Mouse (Mus musculus): ENCODE measurements at regions not wholly inside any gene's neighbourhood (a gene's known extent, or its start where the extent isn't known, plus 50 kb on each side); places are given as distances from the start of the nearest gene placed in this dataset.

- WGBS: 72% methylated on average over 2 of the region's 2 CpGs
- no peak for ATAC-seq (replicated peaks; ENCODE audit: insufficient number of reproducible peaks, insufficient read depth, low FRiP score, low read depth)
- H3K4me2 ChIP-seq: no peak overlapping the region
Measured at GRCm38 (mm10) chr4:30776816-30777442, 1187.0 kb upstream of the Map3k7 start.

GRCm38 (mm10) chr4:30781649-30782048, 1182.2 kb upstream of the Map3k7 start:
- H3K4me1 ChIP-seq (replicated peaks): no peaks in the 10 kb centered on the region
- no peak overlapping the region for H3K9ac ChIP-seq
- H3K9me3 ChIP-seq (replicated peaks): no peaks in the 10 kb centered on the region
- no peaks in the 10 kb centered on the region for H3K27me3 ChIP-seq
- no peak overlapping the region for H3K4me2 ChIP-seq
- H3K4me3 ChIP-seq: no peak overlapping the region
- ATAC-seq (replicated peaks; ENCODE audit: insufficient number of reproducible peaks, insufficient read depth, low FRiP score, low read depth): no peak
- H3K27ac ChIP-seq: no peak overlapping the region
- H3K36me3 ChIP-seq: no peaks in the 10 kb centered on the region
- WGBS: 71% methylated on average over 2 of the region's 2 CpGs

More at GRCm38 (mm10) chr4:30776816-30777442, 1187.0 kb upstream of the Map3k7 start:
- H3K27ac ChIP-seq: no peak overlapping the region
- H3K9ac ChIP-seq: no peak overlapping the region
- H3K9me3 ChIP-seq (replicated peaks): no peaks in the 10 kb centered on the region
- H3K27me3 ChIP-seq: no peaks in the 10 kb centered on the region
- no peaks in the 10 kb centered on the region for H3K36me3 ChIP-seq
- H3K4me1 ChIP-seq (replicated peaks): no peaks in the 10 kb centered on the region
- no peak overlapping the region for H3K4me3 ChIP-seq

DNA sequence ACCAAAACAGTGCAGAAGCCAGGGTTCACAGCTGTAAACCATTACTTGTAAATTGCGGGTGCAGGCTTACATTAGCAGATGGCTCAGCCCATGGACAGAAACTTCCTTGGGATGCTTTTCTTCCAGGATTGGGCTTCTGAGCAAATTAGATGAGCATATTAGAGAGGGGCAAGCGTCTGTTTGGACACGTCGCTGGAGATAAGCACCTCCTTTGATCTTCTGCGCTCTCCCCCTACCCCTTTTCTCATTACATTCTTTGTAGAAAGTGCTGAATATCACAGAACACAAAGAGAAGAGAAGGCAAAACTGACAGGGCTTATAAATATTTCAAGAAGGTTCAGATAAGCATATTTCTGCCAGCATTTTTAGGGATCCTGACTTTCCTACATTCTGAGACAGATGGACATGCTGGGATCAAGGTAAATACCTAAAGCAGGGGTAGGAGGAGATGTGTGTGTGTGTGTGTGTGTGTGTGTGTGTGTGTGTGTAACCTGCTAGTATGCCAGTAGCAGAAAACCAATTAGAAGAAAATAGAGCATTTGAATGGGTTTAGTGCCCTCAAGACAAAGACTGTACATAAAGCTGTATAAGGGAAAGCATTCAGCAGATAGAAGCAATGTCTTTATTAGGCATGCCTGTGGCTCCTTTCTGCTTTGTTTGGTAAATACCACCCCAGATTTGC, 1173.8 kb upstream of the Map3k7 start:
- H3K4me2 ChIP-seq: no peak overlapping the region
- H3K36me3 ChIP-seq: no peaks in the 10 kb centered on the region
- ATAC-seq (replicated peaks; ENCODE audit: insufficient number of reproducible peaks, insufficient read depth, low FRiP score, low read depth): no peak
- no peaks in the 10 kb centered on the region for H3K27me3 ChIP-seq
- whole genome bisulfite sequencing: 45% methylated on average over 5 of the region's 5 CpGs
- H3K4me3 ChIP-seq: no peak overlapping the region
- H3K9ac ChIP-seq: no peak overlapping the region
- H3K9me3 ChIP-seq (replicated peaks): no peaks in the 10 kb centered on the region
- H3K27ac ChIP-seq: no peak overlapping the region
- H3K4me1 ChIP-seq (replicated peaks): no peaks in the 10 kb centered on the region

DNA sequence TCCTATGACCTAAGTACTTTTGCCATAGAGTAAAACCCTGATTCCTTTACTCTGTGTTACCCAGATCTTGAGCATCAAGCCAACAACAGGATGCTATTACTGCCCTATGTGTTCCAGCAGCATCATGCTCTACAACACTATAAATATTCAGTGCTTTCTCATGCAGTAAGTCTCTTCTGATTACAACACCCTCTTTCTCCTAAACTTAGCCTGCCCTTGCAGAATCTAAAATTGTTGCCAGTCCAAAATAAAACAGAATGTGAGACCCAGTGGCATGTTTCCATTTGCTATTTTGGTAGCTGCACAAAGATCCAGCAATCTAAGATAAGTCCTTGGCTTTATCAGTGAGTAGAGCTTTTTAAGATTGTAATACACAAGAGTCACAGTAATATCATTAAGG, 1154.1 kb upstream of the Map3k7 start:
- H3K4me2 ChIP-seq: no peak overlapping the region
- H3K27me3 ChIP-seq: no peaks in the 10 kb centered on the region
- no peak overlapping the region for H3K4me3 ChIP-seq
- H3K36me3 ChIP-seq: no peaks in the 10 kb centered on the region
- ATAC-seq (replicated peaks; ENCODE audit: insufficient number of reproducible peaks, insufficient read depth, low FRiP score, low read depth): no peak
- H3K9ac ChIP-seq: no peak overlapping the region
- H3K9me3 ChIP-seq (replicated peaks): no peaks in the 10 kb centered on the region
- H3K27ac ChIP-seq: no peak overlapping the region
- H3K4me1 ChIP-seq (replicated peaks): 0 out of 2 replicates have a peak, but pooled peaks cover 5% of the 10 kb centered on the region

GRCm38 (mm10) chr4:30855361-30856056, 1108.4 kb upstream of the Map3k7 start:
- no peak for ATAC-seq (replicated peaks; ENCODE audit: insufficient number of reproducible peaks, insufficient read depth, low FRiP score, low read depth)
- Histone ChIP-seq H3K27me3 (no peaks in the 10 kb centered on the region), H3K36me3 (no peaks in the 10 kb centered on the region), H3K9me3 (replicated peaks) (no peaks in the 10 kb centered on the region), H3K9ac (no peak overlapping the region), H3K4me2 (no peak overlapping the region), H3K4me1 (replicated peaks) (no peaks in the 10 kb centered on the region), H3K27ac (no peak overlapping the region), H3K4me3 (no peak overlapping the region)
- 68% methylated on average over 5 of the region's 5 CpGs for WGBS

- Histone ChIP-seq H3K9ac (no peak overlapping the region), H3K4me3 (no peak overlapping the region), H3K4me2 (no peak overlapping the region), H3K36me3 (no peaks in the 10 kb centered on the region), H3K9me3 (replicated peaks) (no peaks in the 10 kb centered on the region), H3K27ac (no peak overlapping the region), H3K4me1 (replicated peaks) (no peaks in the 10 kb centered on the region), H3K27me3 (no peaks in the 10 kb centered on the region)
- no peak for ATAC-seq (replicated peaks; ENCODE audit: insufficient number of reproducible peaks, insufficient read depth, low FRiP score, low read depth)
- 79% methylated on average over 2 of the region's 2 CpGs for WGBS
Measured at GRCm38 (mm10) chr4:30904966-30905365, 1058.9 kb upstream of the Map3k7 start.

- Histone ChIP-seq H3K4me1 (replicated peaks) (no peaks in the 10 kb centered on the region), H3K9ac (no peak overlapping the region), H3K9me3 (replicated peaks) (no peaks in the 10 kb centered on the region), H3K27me3 (no peaks in the 10 kb centered on the region), H3K27ac (no peak overlapping the region), H3K4me2 (no peak overlapping the region), H3K36me3 (no peaks in the 10 kb centered on the region), H3K4me3 (no peak overlapping the region)
- no peak for ATAC-seq (replicated peaks; ENCODE audit: insufficient number of reproducible peaks, insufficient read depth, low FRiP score, low read depth)
- WGBS: 78% methylated on average over 4 of the region's 4 CpGs
Measured at GRCm38 (mm10) chr4:30922944-30923343, 1041.0 kb upstream of the Map3k7 start.

DNA sequence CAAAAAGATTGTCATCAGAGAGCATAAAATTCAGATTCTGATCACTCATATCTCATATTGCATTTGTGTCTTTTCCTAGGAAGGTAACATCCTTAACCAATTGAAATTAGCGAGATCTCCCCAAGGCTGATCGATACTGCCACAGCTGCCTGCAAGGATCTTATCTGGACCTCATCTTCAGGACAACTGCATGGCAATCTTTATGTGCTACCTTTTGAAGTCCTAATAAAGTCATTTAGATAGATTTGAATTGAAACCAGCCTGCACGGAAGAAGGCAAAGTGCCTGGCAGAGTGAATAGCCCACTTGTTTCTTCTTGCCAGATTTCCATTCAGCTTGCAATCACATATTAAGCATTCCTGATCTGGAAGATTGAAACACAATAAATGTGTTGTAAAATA, 1031.5 kb upstream of the Map3k7 start:
- Histone ChIP-seq H3K4me2 (no peak overlapping the region), H3K9me3 (replicated peaks) (no peaks in the 10 kb centered on the region), H3K27me3 (no peaks in the 10 kb centered on the region), H3K9ac (no peak overlapping the region), H3K27ac (no peak overlapping the region), H3K4me3 (no peak overlapping the region), H3K36me3 (no peaks in the 10 kb centered on the region), H3K4me1 (replicated peaks) (no peaks in the 10 kb centered on the region)
- 77% methylated on average over 3 of the region's 3 CpGs for WGBS
- no peak for ATAC-seq (replicated peaks; ENCODE audit: insufficient number of reproducible peaks, insufficient read depth, low FRiP score, low read depth)

DNA sequence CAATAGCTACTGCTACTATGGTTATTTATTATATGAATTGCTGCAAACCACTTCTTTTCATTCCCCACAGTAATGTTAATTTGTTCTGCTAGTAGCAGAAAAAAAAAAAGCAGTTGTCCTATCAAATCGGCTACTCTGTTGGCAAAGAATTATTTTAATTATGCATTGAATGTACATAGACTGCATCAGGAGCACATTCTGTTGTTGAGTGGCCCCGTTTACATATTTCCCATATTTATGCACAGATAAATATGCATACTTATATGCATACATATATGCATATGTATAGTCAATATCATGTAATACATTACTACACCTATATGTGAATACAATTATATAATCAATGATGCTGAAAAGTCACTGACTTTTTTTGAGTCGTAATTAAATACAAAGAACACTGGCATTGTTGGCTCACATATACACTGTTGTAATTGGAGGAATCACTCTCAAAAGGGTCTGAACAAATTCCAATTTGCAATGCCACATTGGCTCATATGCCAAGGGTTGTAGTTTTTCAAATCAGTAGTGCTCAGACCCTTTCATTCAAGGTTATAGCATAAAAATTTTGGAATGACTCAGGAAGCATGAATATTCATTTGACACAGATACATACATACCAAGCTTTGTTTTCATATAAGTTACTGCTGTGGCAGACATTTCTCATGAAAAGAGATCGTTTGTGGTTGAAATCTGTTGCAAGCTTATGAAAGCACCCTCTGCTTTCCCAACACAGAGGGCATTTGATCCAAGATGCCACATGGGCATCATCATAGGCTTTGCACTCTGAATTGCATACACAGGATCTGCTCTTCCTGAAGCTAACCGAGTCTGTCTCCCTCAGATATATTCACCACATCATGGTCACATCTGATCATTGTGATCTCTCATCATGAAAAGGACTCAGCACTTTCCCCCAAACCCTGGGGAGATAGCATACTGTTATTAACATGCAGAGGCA, 1030.6 kb upstream of the Map3k7 start:
- Histone ChIP-seq H3K9me3 (replicated peaks) (no peaks in the 10 kb centered on the region), H3K4me2 (no peak overlapping the region), H3K36me3 (no peaks in the 10 kb centered on the region), H3K4me1 (replicated peaks) (no peaks in the 10 kb centered on the region), H3K4me3 (no peak overlapping the region), H3K27ac (no peak overlapping the region), H3K9ac (no peak overlapping the region), H3K27me3 (no peaks in the 10 kb centered on the region)
- ATAC-seq (replicated peaks; ENCODE audit: insufficient number of reproducible peaks, insufficient read depth, low FRiP score, low read depth): no peak
- 76% methylated on average over 5 of the region's 5 CpGs for WGBS

- Histone ChIP-seq H3K4me1 (replicated peaks) (no peaks in the 10 kb centered on the region), H3K9me3 (replicated peaks) (no peaks in the 10 kb centered on the region), H3K36me3 (no peaks in the 10 kb centered on the region), H3K4me2 (no peak overlapping the region), H3K4me3 (no peak overlapping the region), H3K27me3 (no peaks in the 10 kb centered on the region), H3K27ac (no peak overlapping the region), H3K9ac (no peak overlapping the region)
- ATAC-seq (replicated peaks; ENCODE audit: insufficient number of reproducible peaks, insufficient read depth, low FRiP score, low read depth): no peak
- 85% methylated on average over 4 of the region's 4 CpGs for WGBS
Measured at GRCm38 (mm10) chr4:30983611-30984010, 980.3 kb upstream of the Map3k7 start.

DNA sequence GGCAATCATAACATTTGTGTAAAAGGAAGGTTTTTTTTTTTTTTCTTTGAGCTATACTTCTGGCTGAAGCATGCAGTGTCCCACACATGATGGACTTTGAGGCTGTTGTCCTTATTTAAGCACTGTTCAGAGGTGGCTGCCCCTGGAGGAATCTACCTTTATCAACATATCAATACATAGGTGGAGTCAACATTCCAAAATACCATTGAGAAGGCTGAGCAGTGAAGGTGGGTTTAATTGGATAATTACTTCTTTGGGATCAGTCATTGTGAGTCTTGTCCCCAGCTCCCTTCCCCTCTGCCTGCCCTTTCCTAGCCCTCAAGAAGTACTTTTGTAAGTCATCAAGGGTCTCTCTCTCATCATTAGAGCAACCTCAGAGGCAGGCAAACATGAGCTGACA, 951.9 kb upstream of the Map3k7 start:
- ATAC-seq (replicated peaks; ENCODE audit: insufficient number of reproducible peaks, insufficient read depth, low FRiP score, low read depth): no peak
- Histone ChIP-seq H3K4me3 (no peak overlapping the region), H3K36me3 (no peaks in the 10 kb centered on the region), H3K27ac (no peak overlapping the region), H3K27me3 (no peaks in the 10 kb centered on the region), H3K9me3 (replicated peaks) (no peaks in the 10 kb centered on the region), H3K4me2 (no peak overlapping the region), H3K9ac (no peak overlapping the region), H3K4me1 (replicated peaks) (no peaks in the 10 kb centered on the region)
